Mouse (Mus musculus): Measurements from ENCODE around the gene Rgs6. TPM values are rescaled to one million over a fixed set of nuclear protein-coding genes. Genes with fewer than 3 reads are reported as not detected.

Gene Rgs6
- polyA plus RNA-seq, 1 experiment = 3.8 TPM

DNA sequence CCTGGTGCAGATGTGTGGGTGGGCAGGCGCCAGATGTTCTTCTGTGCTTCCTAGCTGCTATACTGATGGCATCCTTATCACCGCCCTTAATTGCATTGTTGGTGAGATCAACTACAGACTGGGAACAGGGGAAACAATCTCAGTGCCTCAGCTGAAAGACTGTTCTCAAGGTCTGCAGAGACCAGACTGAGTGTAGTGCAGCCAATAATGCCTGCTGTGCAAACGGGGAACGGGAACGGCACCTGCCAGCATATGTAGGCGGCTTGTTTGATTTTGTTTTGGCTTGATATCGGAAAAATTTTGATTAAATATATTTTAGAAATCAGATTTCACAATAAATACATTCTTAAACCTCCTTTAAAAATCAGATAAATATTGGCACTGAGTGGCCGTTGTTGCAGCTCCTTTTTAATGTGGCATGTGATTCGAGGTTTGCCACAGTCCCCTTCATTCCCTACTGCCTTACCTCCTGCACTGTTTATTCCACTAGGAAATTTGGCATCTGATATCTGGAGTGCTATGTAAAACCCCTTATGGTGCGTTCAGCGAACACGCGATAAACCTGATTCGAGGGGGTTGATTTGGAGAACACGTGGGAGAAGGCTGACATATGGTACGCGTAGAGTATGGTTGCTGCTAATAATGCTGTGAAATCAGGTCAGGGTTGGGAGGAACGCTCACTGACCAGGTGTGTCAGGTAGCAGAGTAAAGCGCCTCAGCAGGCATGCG lies 333.4 kb downstream of the Rgs6 start:
- no peaks in the 10 kb centered on the region for H3K4me1 ChIP-seq (ENCODE audit: control insufficient read depth, insufficient read depth, low read length)
- DNase-seq = no peak
- no peak overlapping the region for H3K4me3 ChIP-seq (replicated peaks; ENCODE audit: extremely low read depth, low read depth, low read length)
- WGBS = 90% methylated on average over 20 of the region's 20 CpGs
- TF ChIP-seq CTCF (IDR thresholded peaks at IDR 0.05; ENCODE audit: insufficient read depth, low read length) = no peak
- no peak for TF ChIP-seq POLR2A (IDR thresholded peaks at IDR 0.05; ENCODE audit: borderline replicate concordance, extremely low read depth, low read depth, low read length)

DNA sequence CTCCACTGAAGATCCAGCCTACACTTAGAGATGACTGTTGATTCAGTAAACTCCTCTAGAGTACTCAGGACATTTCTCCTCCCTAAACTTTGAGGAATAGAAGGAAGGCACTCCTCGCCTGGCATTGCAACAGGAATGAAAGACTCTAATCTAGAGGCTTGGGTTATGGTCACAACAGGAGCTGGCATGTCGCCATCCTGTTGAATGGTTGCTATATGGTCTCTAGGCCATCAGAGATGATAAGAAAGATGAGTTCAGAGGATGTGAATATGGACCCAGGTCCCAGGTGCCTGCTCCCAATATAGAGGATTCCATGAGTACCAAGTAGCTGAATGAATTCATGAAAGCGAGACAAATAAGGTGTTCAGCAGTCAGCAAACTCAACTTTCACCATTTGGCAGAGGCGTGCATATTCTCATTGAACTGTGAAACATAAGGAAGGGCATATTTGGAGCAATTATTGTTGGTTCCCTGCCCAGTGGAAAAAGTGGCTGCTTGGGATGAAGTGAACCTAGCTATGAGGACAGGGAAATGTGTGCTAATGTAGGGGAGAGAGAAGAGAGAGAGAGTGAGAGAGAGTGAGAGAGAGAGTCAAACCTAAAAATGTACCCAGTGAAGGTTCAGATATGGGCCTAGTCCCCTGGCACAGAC lies 334.9 kb downstream of the Rgs6 start:
- no peak for TF ChIP-seq POLR2A (IDR thresholded peaks at IDR 0.05; ENCODE audit: borderline replicate concordance, extremely low read depth, low read depth, low read length)
- TF ChIP-seq CTCF (IDR thresholded peaks at IDR 0.05; ENCODE audit: insufficient read depth, low read length) = no peak
- WGBS = 83% methylated on average over 4 of the region's 4 CpGs
- DNase-seq = no peak
- Histone ChIP-seq H3K4me1 (ENCODE audit: control insufficient read depth, insufficient read depth, low read length) (no peaks in the 10 kb centered on the region), H3K4me3 (replicated peaks; ENCODE audit: extremely low read depth, low read depth, low read length) (no peak overlapping the region)

DNA sequence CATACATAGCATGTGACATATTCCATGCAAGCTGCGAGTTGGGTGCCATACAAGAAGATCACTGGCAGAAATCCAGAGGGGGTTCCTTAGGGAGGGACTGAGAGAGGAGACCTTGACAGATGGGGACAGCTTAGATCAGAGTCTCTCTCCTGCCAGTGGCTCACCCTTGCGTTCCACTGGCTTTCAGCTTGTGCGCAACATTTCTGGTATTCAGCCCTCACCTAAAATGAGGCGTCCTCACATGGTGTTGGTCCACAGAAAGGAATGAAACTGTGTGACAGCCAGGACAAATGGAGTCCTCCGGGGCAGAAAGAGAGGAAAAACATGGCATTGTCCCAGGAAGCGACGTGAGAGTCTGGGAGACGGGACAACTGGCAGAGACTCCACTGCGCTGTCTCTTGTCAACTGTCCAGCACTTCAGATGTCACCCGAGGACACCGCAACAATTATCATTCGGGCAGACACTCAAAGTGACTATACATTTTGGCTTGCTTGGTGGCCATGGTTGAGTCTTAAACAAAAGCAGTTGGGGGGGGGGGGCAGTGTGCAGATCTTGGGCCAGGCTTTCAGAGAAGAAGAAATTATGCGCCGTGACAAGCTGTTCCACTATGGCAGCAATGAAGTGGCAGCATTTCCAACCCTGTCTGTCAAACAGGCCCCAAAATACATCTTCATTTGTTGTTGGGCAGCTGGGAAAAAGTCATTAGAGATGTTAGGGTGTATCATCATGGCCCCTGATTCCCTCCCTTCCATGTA lies 344.8 kb downstream of the Rgs6 start:
- Histone ChIP-seq H3K4me3 (replicated peaks; ENCODE audit: extremely low read depth, low read depth, low read length) (no peak overlapping the region), H3K4me1 (ENCODE audit: control insufficient read depth, insufficient read depth, low read length) (no peaks in the 10 kb centered on the region; the same call in 1 of the 2 replicates)
- 56% methylated on average over 14 of the region's 14 CpGs for WGBS
- TF ChIP-seq POLR2A (IDR thresholded peaks at IDR 0.05; ENCODE audit: borderline replicate concordance, extremely low read depth, low read depth, low read length) = no peak
- no peak for TF ChIP-seq CTCF (IDR thresholded peaks at IDR 0.05; ENCODE audit: insufficient read depth, low read length)
- DNase-seq = peak; percentile 20

- no peak for TF ChIP-seq CTCF (IDR thresholded peaks at IDR 0.05; ENCODE audit: insufficient read depth, low read length)
- TF ChIP-seq POLR2A (IDR thresholded peaks at IDR 0.05; ENCODE audit: borderline replicate concordance, extremely low read depth, low read depth, low read length) = no peak
- no peak for DNase-seq
- 54% methylated on average over 6 of the region's 6 CpGs for WGBS
- no peaks in the 10 kb centered on the region; the same call in 1 of the 2 replicates for H3K4me1 ChIP-seq (ENCODE audit: control insufficient read depth, insufficient read depth, low read length)
- H3K4me3 ChIP-seq (replicated peaks; ENCODE audit: extremely low read depth, low read depth, low read length) = no peak overlapping the region
Observed at GRCm38 (mm10) chr12:82935121-82935762, 347.1 kb downstream of the Rgs6 start.

- Histone ChIP-seq H3K4me3 (replicated peaks; ENCODE audit: extremely low read depth, low read depth, low read length) (no peak overlapping the region), H3K4me1 (ENCODE audit: control insufficient read depth, insufficient read depth, low read length) (no peaks in the 10 kb centered on the region; the same call in 1 of the 2 replicates)
- no peak for TF ChIP-seq POLR2A (IDR thresholded peaks at IDR 0.05; ENCODE audit: borderline replicate concordance, extremely low read depth, low read depth, low read length)
- no peak for TF ChIP-seq CTCF (IDR thresholded peaks at IDR 0.05; ENCODE audit: insufficient read depth, low read length)
- DNase-seq = no peak
- 46% methylated on average over 1 of the region's 1 CpGs for WGBS
Observed at GRCm38 (mm10) chr12:82935767-82936166, 347.7 kb downstream of the Rgs6 start.

- TF ChIP-seq POLR2A (IDR thresholded peaks at IDR 0.05; ENCODE audit: borderline replicate concordance, extremely low read depth, low read depth, low read length) (no peak), CTCF (IDR thresholded peaks at IDR 0.05; ENCODE audit: insufficient read depth, low read length) (no peak)
- no peaks in the 10 kb centered on the region; the same call in 1 of the 2 replicates for H3K4me1 ChIP-seq (ENCODE audit: control insufficient read depth, insufficient read depth, low read length)
- no peak for DNase-seq
Observed at GRCm38 (mm10) chr12:82940461-82940860, 352.4 kb downstream of the Rgs6 start.

DNA sequence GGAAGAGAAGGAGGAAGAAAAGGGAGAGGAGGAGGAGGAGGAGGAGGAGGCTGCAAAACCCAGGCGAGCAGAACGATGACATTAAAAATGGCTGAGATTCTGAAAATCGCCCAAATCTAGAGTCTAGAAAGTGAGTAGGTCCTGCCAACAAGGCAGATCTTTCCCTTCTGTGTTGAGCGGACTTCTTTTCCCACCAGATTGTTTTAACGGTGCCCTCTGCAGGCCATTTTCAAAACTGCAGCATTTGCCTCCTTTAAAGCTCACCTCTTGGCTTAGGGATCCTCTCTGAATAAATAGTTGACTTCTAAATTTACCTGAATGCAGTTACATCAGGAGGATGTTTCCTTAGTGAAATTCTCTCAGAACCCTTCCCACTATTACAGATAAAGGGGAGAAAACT lies 358.4 kb downstream of the Rgs6 start:
- H3K4me3 ChIP-seq (replicated peaks; ENCODE audit: extremely low read depth, low read depth, low read length) = no peak overlapping the region
- WGBS = 11% methylated on average over 5 of the region's 5 CpGs
- peak; percentile 16; the same call in 1 of the 2 replicates for TF ChIP-seq CTCF (IDR thresholded peaks at IDR 0.05; ENCODE audit: insufficient read depth, low read length)
- no peak for TF ChIP-seq POLR2A (IDR thresholded peaks at IDR 0.05; ENCODE audit: borderline replicate concordance, extremely low read depth, low read depth, low read length)
- H3K4me1 ChIP-seq (ENCODE audit: control insufficient read depth, insufficient read depth, low read length) = no peaks in the 10 kb centered on the region
- DNase-seq = peak; percentile 76

More at GRCm38 (mm10) chr12:82940461-82940860, 352.4 kb downstream of the Rgs6 start:
- no peak overlapping the region for H3K4me3 ChIP-seq (replicated peaks; ENCODE audit: extremely low read depth, low read depth, low read length)
- 47% methylated on average over 4 of the region's 4 CpGs for WGBS

DNA sequence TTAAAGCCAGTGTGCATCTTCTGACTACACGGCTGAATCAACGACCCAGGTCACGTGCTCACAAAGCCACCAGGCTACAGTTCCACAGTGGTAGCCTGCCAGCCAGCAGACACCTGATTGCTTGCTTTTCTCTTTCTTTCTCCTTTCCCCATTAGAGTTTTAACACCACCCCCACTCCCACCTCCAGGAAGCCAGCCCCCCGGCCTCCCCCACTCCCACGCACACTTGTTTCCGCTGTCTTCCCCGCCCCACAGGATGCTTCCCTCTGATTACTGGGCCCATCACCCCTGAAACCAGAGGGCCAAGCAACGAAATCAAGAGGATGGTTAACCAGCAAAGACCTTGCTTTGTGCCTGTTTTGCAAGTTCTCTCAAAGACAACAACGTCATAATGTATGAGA lies 373.0 kb downstream of the Rgs6 start:
- no peak for DNase-seq
- no peak overlapping the region for H3K4me3 ChIP-seq (replicated peaks; ENCODE audit: extremely low read depth, low read depth, low read length)
- TF ChIP-seq POLR2A (IDR thresholded peaks at IDR 0.05; ENCODE audit: borderline replicate concordance, extremely low read depth, low read depth, low read length) = no peak
- no peak for TF ChIP-seq CTCF (IDR thresholded peaks at IDR 0.05; ENCODE audit: insufficient read depth, low read length)
- no peaks in the 10 kb centered on the region; the same call in 1 of the 2 replicates for H3K4me1 ChIP-seq (ENCODE audit: control insufficient read depth, insufficient read depth, low read length)
- WGBS = 67% methylated on average over 9 of the region's 9 CpGs

GRCm38 (mm10) chr12:82961852-82962251 lies 373.8 kb downstream of the Rgs6 start:
- Histone ChIP-seq H3K4me3 (replicated peaks; ENCODE audit: extremely low read depth, low read depth, low read length) (no peak overlapping the region), H3K4me1 (ENCODE audit: control insufficient read depth, insufficient read depth, low read length) (no peaks in the 10 kb centered on the region; the same call in 1 of the 2 replicates)
- TF ChIP-seq CTCF (IDR thresholded peaks at IDR 0.05; ENCODE audit: insufficient read depth, low read length) (no peak), POLR2A (IDR thresholded peaks at IDR 0.05; ENCODE audit: borderline replicate concordance, extremely low read depth, low read depth, low read length) (no peak)
- WGBS = 50% methylated on average over 4 of the region's 4 CpGs
- no peak for DNase-seq
